Mouse (Mus musculus): ENCODE measurements at regions not wholly inside any gene's neighbourhood (a gene's known extent, or its start where the extent isn't known, plus 50 kb on each side); places are given as distances from the start of the nearest gene placed in this dataset.

GRCm38 (mm10) chr14:15603954-15604523 is 165.3 kb upstream of the Lrrc3b start:
- Histone ChIP-seq H3K27ac (replicated peaks) (no peak overlapping the region), H3K4me2 (no peak overlapping the region), H3K9ac (no peak overlapping the region), H3K9me3 (no peaks in the 10 kb centered on the region), H3K4me3 (no peak overlapping the region), H3K4me1 (replicated peaks) (no peaks in the 10 kb centered on the region), H3K36me3 (no peaks in the 10 kb centered on the region), H3K27me3 (no peaks in the 10 kb centered on the region)
- WGBS = 90% methylated on average over 3 of the region's 3 CpGs
- no peak for ATAC-seq (ENCODE audit: low read depth)

DNA sequence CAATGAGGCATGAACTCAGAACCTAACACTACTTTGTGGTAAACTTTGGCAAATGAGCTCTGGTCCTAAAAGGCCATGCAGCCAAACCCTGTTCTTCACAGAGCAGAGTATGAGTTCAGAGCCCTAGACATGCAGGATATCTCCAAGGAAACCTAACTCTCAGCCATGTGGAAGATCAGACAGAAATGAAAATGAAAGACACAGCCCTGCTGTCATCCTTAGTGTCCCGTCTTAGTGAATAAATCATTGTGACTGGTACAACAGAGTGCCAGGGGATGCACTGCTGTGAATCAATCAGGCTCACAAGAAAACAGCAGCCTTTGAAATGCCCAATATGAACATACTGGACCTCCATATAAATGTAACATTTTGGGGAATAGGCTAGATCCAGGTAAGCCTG is 171.4 kb upstream of the Lrrc3b start:
- no peaks in the 10 kb centered on the region for H3K27me3 ChIP-seq
- H3K4me1 ChIP-seq (replicated peaks) = no peaks in the 10 kb centered on the region
- no peak overlapping the region for H3K27ac ChIP-seq (replicated peaks)
- no peaks in the 10 kb centered on the region for H3K36me3 ChIP-seq
- H3K4me2 ChIP-seq = no peak overlapping the region
- 30% methylated on average over 1 of the region's 1 CpGs for WGBS
- no peak overlapping the region for H3K9ac ChIP-seq
- ATAC-seq (ENCODE audit: low read depth) = no peak
- H3K4me3 ChIP-seq = no peak overlapping the region
- H3K9me3 ChIP-seq = no peaks in the 10 kb centered on the region

- Histone ChIP-seq H3K9me3 (no peaks in the 10 kb centered on the region), H3K4me3 (no peak overlapping the region), H3K4me2 (no peak overlapping the region), H3K27me3 (no peaks in the 10 kb centered on the region), H3K9ac (no peak overlapping the region), H3K36me3 (no peaks in the 10 kb centered on the region), H3K27ac (replicated peaks) (no peak overlapping the region), H3K4me1 (replicated peaks) (no peaks in the 10 kb centered on the region)
- WGBS = 53% methylated on average over 2 of the region's 2 CpGs
- ATAC-seq (ENCODE audit: low read depth) = no peak
These were observed 195.8 kb upstream of the Lrrc3b start for GRCm38 (mm10) chr14:15634581-15634980.

- 89% methylated on average over 2 of the region's 2 CpGs for WGBS
- Histone ChIP-seq H3K36me3 (no peaks in the 10 kb centered on the region), H3K4me2 (no peak overlapping the region), H3K27ac (replicated peaks) (no peak overlapping the region), H3K9me3 (no peaks in the 10 kb centered on the region), H3K4me1 (replicated peaks) (no peaks in the 10 kb centered on the region), H3K9ac (no peak overlapping the region), H3K4me3 (no peak overlapping the region), H3K27me3 (no peaks in the 10 kb centered on the region)
- no peak for ATAC-seq (ENCODE audit: low read depth)
These were observed 198.9 kb upstream of the Lrrc3b start for GRCm38 (mm10) chr14:15637681-15638080.

DNA sequence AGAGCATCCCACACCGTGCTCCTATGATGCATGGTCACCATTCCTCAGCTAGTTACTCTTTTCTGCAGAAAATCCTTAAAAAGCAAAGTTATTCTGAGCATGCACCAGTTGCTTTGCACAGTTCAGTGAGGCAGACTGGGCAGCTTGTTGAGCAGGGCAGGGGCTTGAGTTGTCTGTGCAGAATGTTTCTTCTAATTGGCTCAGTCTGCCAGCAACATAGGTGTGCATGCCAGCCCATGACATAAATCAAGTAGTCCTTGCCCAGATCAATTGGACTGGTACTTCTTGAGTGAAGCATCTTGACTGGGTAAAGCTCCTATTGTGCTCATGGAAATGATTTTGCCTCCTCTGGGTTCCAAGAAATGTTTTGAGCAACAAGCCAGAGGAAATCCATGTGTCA is 200.1 kb upstream of the Lrrc3b start:
- H3K9ac ChIP-seq = no peak overlapping the region
- ATAC-seq (ENCODE audit: low read depth) = no peak
- H3K4me1 ChIP-seq (replicated peaks) = no peaks in the 10 kb centered on the region
- no peaks in the 10 kb centered on the region for H3K27me3 ChIP-seq
- no peak overlapping the region for H3K27ac ChIP-seq (replicated peaks)
- no peaks in the 10 kb centered on the region for H3K36me3 ChIP-seq
- no peak overlapping the region for H3K4me3 ChIP-seq
- WGBS = 96% methylated on average over 1 of the region's 1 CpGs
- H3K9me3 ChIP-seq = no peaks in the 10 kb centered on the region
- H3K4me2 ChIP-seq = no peak overlapping the region

- Histone ChIP-seq H3K27me3 (no peaks in the 10 kb centered on the region), H3K9ac (no peak overlapping the region), H3K4me3 (no peak overlapping the region), H3K36me3 (no peaks in the 10 kb centered on the region), H3K9me3 (no peaks in the 10 kb centered on the region), H3K4me1 (replicated peaks) (no peaks in the 10 kb centered on the region), H3K4me2 (no peak overlapping the region), H3K27ac (replicated peaks) (no peak overlapping the region)
- whole genome bisulfite sequencing = 52% methylated on average over 2 of the region's 2 CpGs
- no peak for ATAC-seq (ENCODE audit: low read depth)
These were observed 222.1 kb upstream of the Lrrc3b start for GRCm38 (mm10) chr14:15660886-15661285.

- no peak overlapping the region for H3K27ac ChIP-seq (replicated peaks)
- no peaks in the 10 kb centered on the region for H3K36me3 ChIP-seq
- no peak for ATAC-seq (ENCODE audit: low read depth)
- no peaks in the 10 kb centered on the region for H3K9me3 ChIP-seq
- H3K9ac ChIP-seq = no peak overlapping the region
- H3K27me3 ChIP-seq = no peaks in the 10 kb centered on the region
- H3K4me1 ChIP-seq (replicated peaks) = no peaks in the 10 kb centered on the region
- H3K4me3 ChIP-seq = no peak overlapping the region
- H3K4me2 ChIP-seq = no peak overlapping the region
These were observed 233.5 kb upstream of the Lrrc3b start for GRCm38 (mm10) chr14:15672292-15672691.

DNA sequence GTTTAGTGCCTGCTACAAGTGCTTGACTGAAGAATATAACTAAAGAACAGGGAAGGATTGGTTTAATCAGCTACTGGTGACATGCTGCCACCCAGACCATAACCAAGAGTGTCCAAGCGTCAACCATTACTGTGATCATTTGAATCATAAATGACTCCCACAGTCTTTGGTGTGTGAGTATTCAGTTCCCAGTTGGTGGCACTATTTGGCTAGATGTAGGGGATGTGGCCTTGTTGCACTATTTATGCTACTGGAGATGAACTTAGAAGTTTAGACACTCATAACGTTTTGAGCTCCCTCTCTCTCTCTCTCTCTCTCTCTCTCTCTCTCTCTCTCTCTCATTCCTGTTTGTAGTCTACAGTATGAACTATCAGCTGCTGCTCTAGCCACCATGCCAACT is 238.4 kb upstream of the Lrrc3b start:
- H3K36me3 ChIP-seq = no peaks in the 10 kb centered on the region
- H3K4me2 ChIP-seq = no peak overlapping the region
- ATAC-seq (ENCODE audit: low read depth) = no peak
- WGBS = 83% methylated on average over 2 of the region's 2 CpGs
- H3K9ac ChIP-seq = no peak overlapping the region
- H3K27ac ChIP-seq (replicated peaks) = no peak overlapping the region
- no peaks in the 10 kb centered on the region for H3K4me1 ChIP-seq (replicated peaks)
- no peaks in the 10 kb centered on the region for H3K9me3 ChIP-seq
- H3K4me3 ChIP-seq = no peak overlapping the region
- H3K27me3 ChIP-seq = no peaks in the 10 kb centered on the region

DNA sequence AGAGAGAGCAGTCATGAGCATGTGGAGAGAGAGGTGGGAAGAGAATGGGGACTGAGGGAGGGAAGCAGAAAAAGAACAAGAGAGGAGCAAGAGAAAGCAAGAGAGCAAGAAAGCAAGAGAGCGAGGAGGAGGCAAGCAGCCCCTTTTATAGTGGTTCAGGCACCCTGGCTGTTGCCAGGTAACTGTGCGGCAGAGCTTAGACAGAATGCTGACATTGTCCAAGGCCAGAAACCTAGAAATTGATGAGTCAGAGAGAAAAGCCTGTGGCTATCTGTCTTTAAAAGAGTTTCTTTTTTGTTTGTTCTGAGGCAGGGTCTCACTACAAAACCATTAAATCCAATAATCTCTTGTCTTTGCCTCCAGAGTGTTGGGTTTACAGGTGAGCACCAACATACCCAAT is 240.7 kb upstream of the Lrrc3b start:
- 73% methylated on average over 2 of the region's 2 CpGs for WGBS
- H3K9ac ChIP-seq = no peak overlapping the region

DNA sequence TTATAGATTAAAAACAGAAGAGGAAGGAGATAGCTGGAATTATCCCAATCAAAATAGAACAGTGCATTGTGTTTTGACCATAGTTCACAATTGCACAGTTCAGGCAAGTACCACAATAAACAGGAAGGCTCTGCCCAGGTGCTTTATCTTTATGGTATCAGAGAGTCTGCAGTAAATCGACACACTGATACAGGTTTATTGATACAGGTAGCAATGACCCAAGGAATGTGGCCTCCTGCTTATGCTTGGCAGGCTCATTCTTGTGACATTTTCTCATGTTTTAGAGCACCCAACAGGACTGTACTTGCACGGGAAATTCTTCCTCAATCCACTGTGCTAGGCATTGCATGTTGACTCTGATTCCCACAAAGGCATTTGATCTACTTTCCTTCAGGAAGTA is 259.2 kb upstream of the Lrrc3b start:
- 90% methylated on average over 2 of the region's 2 CpGs for WGBS
- ATAC-seq (ENCODE audit: low read depth) = no peak

More for the DNA sequence above, 240.7 kb upstream of the Lrrc3b start:
- Histone ChIP-seq H3K4me1 (replicated peaks) (no peaks in the 10 kb centered on the region), H3K4me2 (no peak overlapping the region), H3K36me3 (no peaks in the 10 kb centered on the region), H3K27ac (replicated peaks) (no peak overlapping the region), H3K27me3 (no peaks in the 10 kb centered on the region), H3K9me3 (no peaks in the 10 kb centered on the region), H3K4me3 (no peak overlapping the region)
- ATAC-seq (ENCODE audit: low read depth) = no peak

DNA sequence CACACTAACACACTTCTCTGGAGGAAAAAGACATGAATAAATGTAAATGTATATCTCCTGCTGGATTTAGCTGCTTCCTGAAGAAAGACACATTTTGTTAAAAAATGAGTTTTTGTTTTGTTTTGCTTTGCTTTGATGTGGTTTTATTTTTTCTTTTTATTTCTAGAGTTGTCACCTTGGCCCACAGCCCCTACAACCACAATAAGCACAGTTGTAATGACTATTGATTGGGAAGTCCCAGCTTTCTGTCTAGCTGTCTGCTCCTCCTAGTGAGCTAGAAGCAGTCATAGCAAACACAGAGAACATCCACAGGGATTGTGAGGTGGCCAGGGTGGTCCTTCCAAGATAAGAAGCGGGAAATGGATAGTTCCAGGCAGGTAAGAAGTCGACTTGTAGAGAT is 259.8 kb upstream of the Lrrc3b start:
- WGBS = 80% methylated on average over 2 of the region's 2 CpGs
- Histone ChIP-seq H3K27ac (replicated peaks) (no peak overlapping the region), H3K36me3 (no peaks in the 10 kb centered on the region), H3K27me3 (no peaks in the 10 kb centered on the region), H3K9ac (no peak overlapping the region), H3K4me2 (no peak overlapping the region), H3K4me3 (no peak overlapping the region), H3K4me1 (replicated peaks) (no peaks in the 10 kb centered on the region), H3K9me3 (no peaks in the 10 kb centered on the region)
- no peak for ATAC-seq (ENCODE audit: low read depth)

More for the DNA sequence above, 259.2 kb upstream of the Lrrc3b start:
- H3K36me3 ChIP-seq = no peaks in the 10 kb centered on the region
- H3K4me1 ChIP-seq (replicated peaks) = no peaks in the 10 kb centered on the region
- H3K27ac ChIP-seq (replicated peaks) = no peak overlapping the region
- H3K4me3 ChIP-seq = no peak overlapping the region
- no peaks in the 10 kb centered on the region for H3K27me3 ChIP-seq
- H3K4me2 ChIP-seq = no peak overlapping the region
- H3K9me3 ChIP-seq = no peaks in the 10 kb centered on the region
- H3K9ac ChIP-seq = no peak overlapping the region

DNA sequence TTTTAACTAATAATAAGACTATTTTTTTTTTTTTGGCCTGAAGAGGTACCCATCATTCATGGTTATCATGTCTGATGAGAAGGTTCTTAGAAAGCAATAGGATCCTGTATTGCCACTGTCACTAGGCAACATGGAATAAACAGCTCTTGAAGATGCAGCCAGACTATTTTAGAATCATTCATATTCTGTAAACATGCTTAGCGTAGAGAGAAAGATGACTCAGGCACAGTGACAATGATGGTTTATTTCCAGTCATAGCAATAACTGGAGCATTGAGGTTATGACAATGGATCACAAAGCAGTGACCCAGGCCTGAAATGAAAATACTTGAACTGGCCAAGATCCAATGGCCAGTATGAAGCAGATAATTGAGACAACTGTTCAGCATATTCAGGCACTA is 283.3 kb upstream of the Lrrc3b start:
- H3K36me3 ChIP-seq = no peaks in the 10 kb centered on the region
- peaks cover under 1% of the 10 kb centered on the region; the same call in 1 of the 2 replicates for H3K9me3 ChIP-seq
- WGBS = 86% methylated on average over 1 of the region's 1 CpGs
- no peak overlapping the region for H3K4me3 ChIP-seq
- ATAC-seq (ENCODE audit: low read depth) = no peak
- H3K27ac ChIP-seq (replicated peaks) = no peak overlapping the region
- H3K9ac ChIP-seq = no peak overlapping the region
- no peaks in the 10 kb centered on the region for H3K27me3 ChIP-seq
- H3K4me1 ChIP-seq (replicated peaks) = no peaks in the 10 kb centered on the region
- H3K4me2 ChIP-seq = no peak overlapping the region

GRCm38 (mm10) chr14:15746629-15747238 is 307.9 kb upstream of the Lrrc3b start:
- Histone ChIP-seq H3K4me2 (no peak overlapping the region), H3K4me1 (replicated peaks) (no peaks in the 10 kb centered on the region), H3K36me3 (no peaks in the 10 kb centered on the region), H3K27ac (replicated peaks) (no peak overlapping the region), H3K4me3 (no peak overlapping the region), H3K27me3 (no peaks in the 10 kb centered on the region), H3K9ac (no peak overlapping the region), H3K9me3 (no peaks in the 10 kb centered on the region)
- 85% methylated on average over 5 of the region's 5 CpGs for WGBS
- ATAC-seq (ENCODE audit: low read depth) = no peak

All from neural tube, embryonic 13.5 days (tissue).